Mouse (Mus musculus) heart, adult 2 months (tissue): Measurements from ENCODE around the gene Phf10. TPM values are rescaled to one million over a fixed set of nuclear protein-coding genes. Genes with fewer than 3 reads are reported as not detected.
A peak's percentile ranks its signal among the peaks of the same experiment; 100 is the strongest.
"Not testable (repeated sequence)": the region's sequence is repeated elsewhere in the genome, so short reads cannot be mapped to it uniquely, and the experiment has no call there.

Experiments
- DNase-seq, 2 experiments: peaks; one replicate each; pipeline ENCODE4 v3.0.0; 2021
- H3K27ac ChIP-seq: fragments of 200-600 bp; 2 replicates; pipeline ENCODE4 v1.8.1; 2022
- H3K27me3 ChIP-seq: fragments of 200-500 bp; 2 replicates; pipeline ENCODE4 v1.6.1; 2012; ENCODE audit warnings: mild to moderate bottlenecking, low read length, inconsistent platforms, mixed read lengths; ENCODE audit not compliant: control insufficient read depth, insufficient read depth
- H3K36me3 ChIP-seq: fragments of 200-500 bp; 2 replicates; pipeline ENCODE4 v1.6.1; 2012; ENCODE audit warnings: low read length, inconsistent platforms; ENCODE audit not compliant: control insufficient read depth, insufficient read depth
- H3K4me1 ChIP-seq: fragments of 200-500 bp; 2 replicates; pipeline ENCODE4 v1.6.1; 2011; ENCODE audit warnings: low read length; ENCODE audit not compliant: control insufficient read depth, insufficient read depth
- H3K4me3 ChIP-seq: fragments of 200-600 bp; 2 replicates; pipeline ENCODE4 v1.8.1; 2022
- H3K79me2 ChIP-seq: fragments of 200-500 bp; replicated peaks from 2 replicates; pipeline ENCODE4 v1.6.1; 2012; ENCODE audit warnings: mild to moderate bottlenecking, inconsistent platforms, low read length, moderate library complexity, mixed read lengths; ENCODE audit not compliant: control insufficient read depth, insufficient read depth
- H3K9ac ChIP-seq: fragments of 200-500 bp; 2 replicates; pipeline ENCODE4 v1.6.1; 2012; ENCODE audit warnings: low read depth, mild to moderate bottlenecking, control low read depth, inconsistent platforms, low read length, mixed read lengths
- CTCF ChIP-seq: fragments of 200-600 bp; IDR thresholded peaks from 2 replicates; pipeline ENCODE4 v1.8.1; 2022; ENCODE audit warnings: antibody characterized with exemption, mild to moderate bottlenecking, moderate library complexity
- EP300 ChIP-seq: fragments of 200-500 bp; IDR thresholded peaks from 2 replicates; pipeline ENCODE4 v1.6.1; 2011; ENCODE audit warnings: low read depth, low read length, control low read depth; ENCODE audit not compliant: insufficient read depth
- POLR2A ChIP-seq: fragments of 200-500 bp; IDR thresholded peaks from 2 replicates; pipeline ENCODE4 v1.6.1; 2011; ENCODE audit warnings: mild to moderate bottlenecking, low read depth, low read length, control low read depth; ENCODE audit not compliant: insufficient read depth
- WGBS: fragments of 180-500 bp; shearing (Covaris S2); methylation state at CpG from one replicate; pipeline ENCODE4 v1.1.7; 2018; 5-methylcytosine and 5-hydroxymethylcytosine counted together
- intact Hi-C: fragments of 180-260 bp; cut with DNase I; formaldehyde crosslinking; loops from one replicate; pipeline ENCODE4 v1.15.1; 2025
- polyA plus RNA-seq: library from polyadenylated mRNA; depleted of rRNA; stranded (reverse); fragments of >200 nt; gene quantifications from 2 replicates; pipeline ENCODE4 v1.2.3, GENCODE M21; 2012; rRNA removed
- total RNA-seq, 2 experiments: library from RNA; stranded (reverse); gene quantifications; 2 replicates each; pipeline ENCODE4 v1.2.3; 2021

The Phf10 gene
- total and polyA plus RNA-seq, 3 experiments: 19.0 to 53.1 (median 45.3) TPM

GRCm38 (mm10) chr17:14898972-14899371, 62.1 kb downstream of the Phf10 start:
- no peak for DNase-seq
- WGBS: 100% methylated on average over 1 of the region's 1 CpGs
- intact Hi-C loops: no loop called here
- H3K9ac ChIP-seq: no peak overlapping the region
- no peak overlapping the region for H3K4me3 ChIP-seq
- no peaks in the 10 kb centered on the region for H3K4me1 ChIP-seq
- no peaks in the 10 kb centered on the region for H3K79me2 ChIP-seq
- H3K27me3 ChIP-seq: no peaks in the 10 kb centered on the region
- no peaks in the 10 kb centered on the region for H3K36me3 ChIP-seq
- TF ChIP-seq EP300 (no peak), CTCF (no peak), POLR2A (no peak)
- no peak overlapping the region for H3K27ac ChIP-seq

DNA sequence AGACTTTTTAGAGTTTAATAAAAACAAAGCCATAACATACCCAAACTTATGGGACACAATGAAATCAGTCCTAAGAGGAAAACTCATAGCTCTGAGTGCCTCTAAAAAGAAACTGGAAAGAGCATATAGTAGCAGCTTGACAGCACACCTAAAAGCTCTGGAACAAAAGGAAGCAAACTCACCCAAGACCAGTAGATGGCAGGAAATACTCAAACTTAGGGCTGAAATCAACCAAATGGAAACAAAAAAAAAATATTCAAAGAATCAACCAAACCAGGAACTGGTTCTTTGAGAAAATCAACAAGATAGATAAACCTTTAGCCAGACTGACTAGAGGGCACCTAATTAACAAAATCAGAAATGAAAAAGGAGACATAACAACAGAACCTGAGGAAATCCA, 66.0 kb downstream of the Phf10 start:
- H3K79me2 ChIP-seq, H3K4me3 ChIP-seq, H3K27ac ChIP-seq, DNase-seq, intact Hi-C loops, H3K36me3 ChIP-seq, H3K4me1 ChIP-seq, H3K9ac ChIP-seq, H3K27me3 ChIP-seq: not testable (repeated sequence)
- 0 out of 2 replicates have a peak, but pooled peaks have one; percentile 10 for TF ChIP-seq CTCF

Other genes with a start within 250 kb of the Phf10 start
- gene Wdr27, start 18.1 kb downstream of the Phf10 start, total RNA-seq: 1 to 10 TPM in 1 of 2 experiments, not detected in 1; 1.1 TPM
- gene Wdr27, start 18.1 kb downstream of the Phf10 start, polyA plus RNA-seq: 0.47 and 0.86 TPM in 2 replicates
- gene 1600012H06Rik, start 18.1 kb downstream of the Phf10 start, total RNA-seq: 10 to 100 TPM; 10.0 to 12.2 TPM
- 8.8 and 14.3 TPM in 2 replicates for gene 1600012H06Rik, start 18.1 kb downstream of the Phf10 start, polyA plus RNA-seq
- gene 9030025P20Rik, start 17.2 kb upstream of the Phf10 start, total RNA-seq: 1 to 10 TPM; 2.0 to 2.7 TPM
- gene 9030025P20Rik, start 17.2 kb upstream of the Phf10 start, polyA plus RNA-seq: 6.4 and 8.5 TPM in 2 replicates
- gene Gm3417, start 17.5 kb upstream of the Phf10 start, total RNA-seq: not detected
- gene Gm3417, start 17.5 kb upstream of the Phf10 start, polyA plus RNA-seq: not detected in 2 replicates
- gene Gm3435, start 48.9 kb upstream of the Phf10 start, total RNA-seq: 1 to 10 TPM in 1 of 2 experiments, under 1 TPM in 1; 0.70 to 1.5 TPM
- 1.5 TPM in 2 replicates for gene Gm3435, start 48.9 kb upstream of the Phf10 start, polyA plus RNA-seq
- gene Ermard, start 79.9 kb upstream of the Phf10 start, total RNA-seq: 10 to 100 TPM; 23.6 to 25.8 TPM
- 34.4 and 38.6 TPM in 2 replicates for gene Ermard, start 79.9 kb upstream of the Phf10 start, polyA plus RNA-seq
- under 1 TPM in 1 of 2 experiments, not detected in 1; 0.52 TPM for gene Tcte3, start 80.2 kb upstream of the Phf10 start, total RNA-seq
- 1.6 TPM in 1 of 2 replicates, not detected in the other for gene Tcte3, start 80.2 kb upstream of the Phf10 start, polyA plus RNA-seq
- gene Gm3448, start 80.3 kb upstream of the Phf10 start, total RNA-seq: 1 to 10 TPM; 1.0 TPM
- gene Gm3448, start 80.3 kb upstream of the Phf10 start, polyA plus RNA-seq: 0.84 and 1.00 TPM in 2 replicates